Comparison of ENCODE assay signal across 8 mouse cellular contexts in genomic region chr12:112587125-112588124, GRCm38 (mm10). TPM values are rescaled to one million over a fixed set of nuclear protein-coding genes. Genes with fewer than 3 reads are reported as not detected.
DNase-seq lines count a peak whose midpoint lies in the region; ATAC-seq and TF ChIP-seq lines count a peak whose summit lies in the region.

No protein-coding gene starts in this region.

- H3K4me3 ChIP-seq in hindbrain, embryonic 15.5 days: no peak overlapping the region
- H3K4me3 ChIP-seq in stomach, postnatal 0 days (ENCODE audit: low read depth, low read length): no peak overlapping the region

- no peaks in the 10 kb centered on the region for H3K9me3 ChIP-seq in hindbrain, embryonic 15.5 days
- H3K9me3 ChIP-seq in stomach, postnatal 0 days (ENCODE audit: control insufficient read depth, low read length): no peaks in the 10 kb centered on the region

- TF ChIP-seq CTCF in stomach, postnatal 0 days (IDR thresholded peaks at IDR 0.05; ENCODE audit: low read depth): no peak

- H3K9ac ChIP-seq in hindbrain, embryonic 15.5 days: no peak overlapping the region
- no peak overlapping the region for H3K9ac ChIP-seq in stomach, postnatal 0 days (ENCODE audit: low read length)

- ATAC-seq in hindbrain, embryonic 15.5 days (ENCODE audit: low FRiP score, low read depth): no peak
- ATAC-seq in stomach, postnatal 0 days (ENCODE audit: low FRiP score, low TSS enrichment): 0 out of 2 replicates have a peak, but pooled peaks have one; percentile 1
- no peak for ATAC-seq in inflammation-experienced regulatory T-cells, adult 6 months

- WGBS in hindbrain, embryonic 15.5 days: 77% methylated on average over 14 of the region's 14 CpGs
- 74% methylated on average over 14 of the region's 14 CpGs for WGBS in stomach, postnatal 0 days

- H3K4me1 ChIP-seq in hindbrain, embryonic 15.5 days (replicated peaks): peaks cover 17% of the 10 kb centered on the region
- peaks cover 3% of the 10 kb centered on the region; the same call in 1 of the 2 replicates for H3K4me1 ChIP-seq in stomach, postnatal 0 days (replicated peaks; ENCODE audit: control insufficient read depth, insufficient read depth)

- H3K27me3 ChIP-seq in hindbrain, embryonic 15.5 days: peaks cover 23% of the 10 kb centered on the region
- no peaks in the 10 kb centered on the region for H3K27me3 ChIP-seq in stomach, postnatal 0 days (ENCODE audit: control insufficient read depth, insufficient read depth, low read length)

- no peak overlapping the region for H3K27ac ChIP-seq in hindbrain, embryonic 15.5 days (replicated peaks)
- no peak overlapping the region for H3K27ac ChIP-seq in stomach, postnatal 0 days (replicated peaks)

- H3K36me3 ChIP-seq in hindbrain, embryonic 15.5 days: no peaks in the 10 kb centered on the region
- no peaks in the 10 kb centered on the region for H3K36me3 ChIP-seq in stomach, postnatal 0 days (ENCODE audit: control insufficient read depth, insufficient read depth, low read length)

- peak; percentile 45 for DNase-seq in cerebellum, adult 11 months
- no peak for DNase-seq in cerebellum, postnatal 4 days (ENCODE audit: low spot score in 2 of 2)
- peak; percentile 42 for DNase-seq in testis, postnatal 10 days (ENCODE audit: low spot score)
- no peak for DNase-seq in testis, postnatal 14 days (ENCODE audit: low spot score)
- DNase-seq in stomach, postnatal 0 days (ENCODE audit: low spot score): no peak
- DNase-seq in ovary, adult 18-20 months (ENCODE audit: low spot score): no peak

- no peak for TF ChIP-seq EP300 in stomach, postnatal 0 days (optimal IDR thresholded peaks at IDR 0.05)

- peak overlapping the region; percentile 87; the same call in 1 of the 2 replicates for H3K4me2 ChIP-seq in hindbrain, embryonic 15.5 days
- no peak overlapping the region for H3K4me2 ChIP-seq in stomach, postnatal 0 days (replicated peaks; ENCODE audit: low read depth)

RNA-seq across cellular contexts. Expression of gene Inf2, which starts 1.2 kb away (rescaled TPM):
- 0.89 and 1.0 TPM in 2 replicates for polyA plus RNA-seq in hindbrain, embryonic 15.5 days (2015; fragmentation: Nextera tagmentation; extraction: Ambion mirVana)
- 1.5 and 2.0 TPM in 2 replicates for polyA plus RNA-seq in stomach, postnatal 0 days (2015; fragmentation: Nextera tagmentation; extraction: Ambion mirVana)
- polyA plus RNA-seq in inflammation-experienced regulatory T-cells, adult 6 months (2017; shearing (Covaris generic)): 10 to 100 TPM in 2 of 3 experiments, 1 to 10 TPM in 1; 9.8 to 12.8 (median 11.9) TPM

RNA-seq across cellular contexts. Expression of gene Adssl1, which starts 32.4 kb away (rescaled TPM):
- 5.8 and 6.3 TPM in 2 replicates for polyA plus RNA-seq in hindbrain, embryonic 15.5 days (2015; fragmentation: Nextera tagmentation; extraction: Ambion mirVana)
- 4.7 and 6.4 TPM in 2 replicates for polyA plus RNA-seq in stomach, postnatal 0 days (2015; fragmentation: Nextera tagmentation; extraction: Ambion mirVana)
- 1 to 10 TPM in 2 of 3 experiments, under 1 TPM in 1; 0.99 to 1.9 (median 1.6) TPM for polyA plus RNA-seq in inflammation-experienced regulatory T-cells, adult 6 months (2017; shearing (Covaris generic))

RNA-seq across cellular contexts. Expression of gene Siva1, which starts 57.1 kb away (rescaled TPM):
- polyA plus RNA-seq in hindbrain, embryonic 15.5 days (2015; fragmentation: Nextera tagmentation; extraction: Ambion mirVana): 55.6 and 61.2 TPM in 2 replicates
- 91.5 and 97.1 TPM in 2 replicates for polyA plus RNA-seq in stomach, postnatal 0 days (2015; fragmentation: Nextera tagmentation; extraction: Ambion mirVana)
- 10 to 100 TPM; 34.6 to 68.7 (median 39.4) TPM for polyA plus RNA-seq in inflammation-experienced regulatory T-cells, adult 6 months (2017; shearing (Covaris generic))

Comparison
In these comparisons a context has a peak if more than half of its experiments do, and no peak if none do; other contexts are left out.
1. DNase-seq: peak in cerebellum, adult 11 months (single experiment) and testis, postnatal 10 days (single experiment); none in cerebellum, postnatal 4 days (0 of 2), testis, postnatal 14 days (single experiment), stomach, postnatal 0 days (single experiment) and ovary, adult 18-20 months (single experiment).